Mouse (Mus musculus) CH12.LX (cell line): ENCODE data around the gene Gm10643. TPM values are rescaled to one million over a fixed set of nuclear protein-coding genes. Genes with fewer than 3 reads are reported as not detected.

Experiments used
- DNase-seq: peaks from one replicate; pipeline ENCODE4 v3.0.0-alpha.2; 2013; ENCODE audit errors: extremely low read depth
- H3K27ac ChIP-seq: 2 replicates; pipeline ENCODE4 v1.5.1; 2012; ENCODE audit warnings: low read depth, mild to moderate bottlenecking, control low read depth, moderate library complexity; ENCODE audit not compliant: insufficient read depth
- H3K27me3 ChIP-seq: replicated peaks from 2 replicates; pipeline ENCODE3; 2012; ENCODE audit warnings: inconsistent platforms
- H3K36me3 ChIP-seq, 2 experiments: replicated peaks in 1 of 2; 2 replicates each; pipeline versions ENCODE3 to v1.6.1; 2012; ENCODE audit warnings: inconsistent platforms in 1 of 2, low read length in 1 of 2, mild to moderate bottlenecking in 1 of 2, mixed read lengths in 1 of 2, moderate library complexity in 1 of 2; ENCODE audit not compliant: control insufficient read depth in 1 of 2, insufficient read depth in 1 of 2
- H3K4me1 ChIP-seq, 2 experiments: 2 replicates each; pipeline ENCODE4 v1.6.1; 2012; ENCODE audit warnings: inconsistent platforms in 1 of 2, moderate library complexity in 1 of 2; ENCODE audit not compliant: insufficient read depth in 2 of 2, control insufficient read depth in 1 of 2
- H3K4me2 ChIP-seq: 2 replicates; pipeline ENCODE4 v1.6.1; 2012; ENCODE audit warnings: low read depth, mild to moderate bottlenecking, control low read depth; ENCODE audit not compliant: poor library complexity, insufficient read depth, severe bottlenecking
- H3K4me3 ChIP-seq, 3 experiments: fragments of 150-350 bp in 1 of 3; sonication (generic) in 1 of 3; replicated peaks in 1 of 3; 2 replicates each; pipeline versions ENCODE3 to v1.5.1; 2011 to 2012; ENCODE audit warnings: low read depth in 2 of 3, low read length in 2 of 3, mild to moderate bottlenecking in 2 of 3, moderate library complexity in 2 of 3, control low read depth in 1 of 3, improper control_type of control experiment in 1 of 3, inconsistent platforms in 1 of 3, mixed read lengths in 1 of 3; ENCODE audit not compliant: poor library complexity in 1 of 3
- H3K79me2 ChIP-seq: replicated peaks from 2 replicates; pipeline ENCODE4 v1.6.1; 2012; ENCODE audit warnings: mild to moderate bottlenecking, moderate library complexity; ENCODE audit not compliant: control insufficient read depth, poor library complexity, insufficient read depth, severe bottlenecking; ENCODE audit errors: extremely low read depth
- H3K9ac ChIP-seq: 2 replicates; pipeline ENCODE4 v1.6.1; 2012; ENCODE audit warnings: low read depth, mild to moderate bottlenecking, control low read depth, moderate library complexity; ENCODE audit not compliant: insufficient read depth
- H3K9me3 ChIP-seq: replicated peaks from 2 replicates; pipeline ENCODE3; 2012; ENCODE audit warnings: low read length, inconsistent platforms, mixed read lengths
- BHLHE40 ChIP-seq: IDR thresholded peaks from 2 replicates; pipeline ENCODE4 v1.6.1; 2011; ENCODE audit warnings: mild to moderate bottlenecking, low read depth, low read length, improper control_type of control experiment
- CHD1 ChIP-seq: IDR thresholded peaks from 2 replicates; pipeline ENCODE4 v1.6.1; 2012; ENCODE audit warnings: low read depth, low read length, improper control_type of control experiment, inconsistent platforms
- CHD2 ChIP-seq: IDR thresholded peaks from 2 replicates; pipeline ENCODE4 v1.6.1; 2011; ENCODE audit warnings: low read length, improper control_type of control experiment
- CTCF ChIP-seq, 2 experiments: IDR thresholded peaks in 1 of 2; conservative IDR thresholded peaks in 1 of 2; 2 replicates each; pipeline ENCODE4 v1.5.1; 2011 to 2012; ENCODE audit warnings: low read depth in 2 of 2, low read length in 2 of 2, improper control_type of control experiment in 1 of 2, inconsistent platforms in 1 of 2, mild to moderate bottlenecking in 1 of 2, moderate library complexity in 1 of 2
- ELF1 ChIP-seq: IDR thresholded peaks from 2 replicates; pipeline ENCODE4 v1.6.1; 2014; ENCODE audit warnings: low read depth, mild to moderate bottlenecking, inconsistent platforms, low read length, improper control_type of control experiment
- ETS1 ChIP-seq: conservative IDR thresholded peaks from 2 replicates; pipeline ENCODE4 v1.6.1; 2012; ENCODE audit warnings: low read depth, mild to moderate bottlenecking, inconsistent platforms, low read length, improper control_type of control experiment, moderate library complexity
- GABPA ChIP-seq: IDR thresholded peaks from 2 replicates; pipeline ENCODE4 v1.6.1; 2012; ENCODE audit warnings: low read depth, low read length, improper control_type of control experiment, inconsistent platforms; ENCODE audit not compliant: insufficient replicate concordance
- HCFC1 ChIP-seq: IDR thresholded peaks from 2 replicates; pipeline ENCODE4 v1.6.1; 2012; ENCODE audit warnings: low read depth, mild to moderate bottlenecking, inconsistent platforms, low read length, improper control_type of control experiment
- IRF4 ChIP-seq: IDR thresholded peaks from 2 replicates; pipeline ENCODE4 v1.6.1; 2014; ENCODE audit warnings: low read depth, mild to moderate bottlenecking, inconsistent platforms, low read length, improper control_type of control experiment
- JUN ChIP-seq: IDR thresholded peaks from 2 replicates; pipeline ENCODE4 v1.6.1; 2011; ENCODE audit warnings: low read depth, mild to moderate bottlenecking, low read length, improper control_type of control experiment, moderate library complexity; ENCODE audit not compliant: insufficient read depth
- JUND ChIP-seq: conservative IDR thresholded peaks from 2 replicates; pipeline ENCODE4 v1.6.1; 2011; ENCODE audit warnings: low read depth, low read length, improper control_type of control experiment
- KAT2A ChIP-seq: IDR thresholded peaks from 2 replicates; pipeline ENCODE4 v1.6.1; 2012; ENCODE audit warnings: low read length, improper control_type of control experiment, inconsistent platforms; ENCODE audit not compliant: insufficient replicate concordance
- MAZ ChIP-seq: IDR thresholded peaks from 2 replicates; pipeline ENCODE4 v1.6.1; 2012; ENCODE audit warnings: low read depth, mild to moderate bottlenecking, inconsistent platforms, low read length, improper control_type of control experiment, moderate library complexity
- MEF2A ChIP-seq: IDR thresholded peaks from 2 replicates; pipeline ENCODE4 v1.6.1; 2014; ENCODE audit warnings: low read depth, mild to moderate bottlenecking, inconsistent platforms, low read length, improper control_type of control experiment, borderline replicate concordance
- MXI1 ChIP-seq: IDR thresholded peaks from 2 replicates; pipeline ENCODE4 v1.6.1; 2011; ENCODE audit warnings: mild to moderate bottlenecking, low read depth, low read length, improper control_type of control experiment
- MYC ChIP-seq: IDR thresholded peaks from 2 replicates; pipeline ENCODE4 v1.6.1; 2011; ENCODE audit warnings: low read depth, mild to moderate bottlenecking, improper control_type of control experiment, low read length
- NELFE ChIP-seq: IDR thresholded peaks from 2 replicates; pipeline ENCODE4 v1.6.1; 2011; ENCODE audit warnings: low read depth, low read length, improper control_type of control experiment
- NRF1 ChIP-seq: IDR thresholded peaks from 2 replicates; pipeline ENCODE4 v1.6.1; 2014; ENCODE audit warnings: low read depth, mild to moderate bottlenecking, inconsistent platforms, low read length, improper control_type of control experiment, moderate library complexity
- PAX5 ChIP-seq: IDR thresholded peaks from 2 replicates; pipeline ENCODE4 v1.6.1; 2012; ENCODE audit warnings: low read length, inconsistent platforms, mixed read lengths
- POLR2A ChIP-seq: IDR thresholded peaks from 2 replicates; pipeline ENCODE4 v1.6.1; 2011; ENCODE audit warnings: low read depth, mild to moderate bottlenecking, improper control_type of control experiment, low read length
- POLR2AphosphoS2 ChIP-seq: IDR thresholded peaks from 2 replicates; pipeline ENCODE4 v1.6.1; 2011; ENCODE audit warnings: low read depth, low read length, improper control_type of control experiment
- RAD21 ChIP-seq: IDR thresholded peaks from 2 replicates; pipeline ENCODE4 v1.6.1; 2011; ENCODE audit warnings: low read depth, mild to moderate bottlenecking, low read length, improper control_type of control experiment, moderate library complexity
- RCOR1 ChIP-seq: conservative IDR thresholded peaks from 2 replicates; pipeline ENCODE4 v1.6.1; 2012; ENCODE audit warnings: low read depth, mild to moderate bottlenecking, inconsistent platforms, low read length, improper control_type of control experiment
- SMC3 ChIP-seq: IDR thresholded peaks from 2 replicates; pipeline ENCODE4 v1.6.1; 2011; ENCODE audit warnings: low read depth, low read length, improper control_type of control experiment
- TBP ChIP-seq: conservative IDR thresholded peaks from 2 replicates; pipeline ENCODE4 v1.6.1; 2011; ENCODE audit warnings: low read depth, low read length, improper control_type of control experiment
- TCF12 ChIP-seq: IDR thresholded peaks from 2 replicates; pipeline ENCODE4 v1.6.1; 2014; ENCODE audit warnings: low read depth, mild to moderate bottlenecking, inconsistent platforms, low read length, improper control_type of control experiment
- UBTF ChIP-seq: IDR thresholded peaks from 2 replicates; pipeline ENCODE4 v1.6.1; 2012; ENCODE audit warnings: low read depth, mild to moderate bottlenecking, inconsistent platforms, low read length, improper control_type of control experiment, moderate library complexity
- USF1 ChIP-seq: IDR thresholded peaks from 2 replicates; pipeline ENCODE4 v1.6.1; 2014; ENCODE audit warnings: low read depth, mild to moderate bottlenecking, inconsistent platforms, low read length, improper control_type of control experiment
- USF2 ChIP-seq: conservative IDR thresholded peaks from 2 replicates; pipeline ENCODE4 v1.6.1; 2011; ENCODE audit warnings: low read depth, low read length, improper control_type of control experiment
- ZC3H11A ChIP-seq: IDR thresholded peaks from 2 replicates; pipeline ENCODE4 v1.6.1; 2012; ENCODE audit warnings: low read depth, mild to moderate bottlenecking, inconsistent platforms, low read length, improper control_type of control experiment
- ZNF384 ChIP-seq: IDR thresholded peaks from 2 replicates; pipeline ENCODE4 v1.6.1; 2012; ENCODE audit warnings: low read depth, low read length, improper control_type of control experiment, inconsistent platforms
- dilution Hi-C: fragments of 300-500 bp; cut with MboI; formaldehyde crosslinking; loops from 2 replicates; pipeline ENCODE4 v1.14.3; 2020; ENCODE audit warnings: low sequenced_read_pairs; ENCODE audit not compliant: extremely low pct_unique_long_range_greater_than_20kb, extremely low pct_ligation_motif_present
- in situ Hi-C: fragments of 300-500 bp; cut with MboI; formaldehyde crosslinking; loops from 3 replicates; pipeline ENCODE4 v1.14.3; 2019; ENCODE audit warnings: low sequenced_read_pairs, low pct_ligation_motif_present, low pct_unique_long_range_greater_than_20kb, mixed read lengths
- polyA plus RNA-seq: library from polyadenylated mRNA; unstranded; fragments of >175 nt; gene quantifications from 2 replicates; pipeline ENCODE4 v1.2.1, GENCODE M21; 2012; ENCODE audit warnings: low read depth; ENCODE audit not compliant: insufficient read length
- total RNA-seq, 2 experiments: library from RNA; depleted of rRNA; stranded (reverse); fragments of 300-350 nt in 1 of 2; fragments of >200 nt in 1 of 2; gene quantifications; 2 replicates each; pipeline ENCODE4 v1.2.3; 2012 to 2014

Gene Gm10643
- total and polyA plus RNA-seq, 3 experiments = 0.14 to 0.76 (median 0.42) TPM

DNA sequence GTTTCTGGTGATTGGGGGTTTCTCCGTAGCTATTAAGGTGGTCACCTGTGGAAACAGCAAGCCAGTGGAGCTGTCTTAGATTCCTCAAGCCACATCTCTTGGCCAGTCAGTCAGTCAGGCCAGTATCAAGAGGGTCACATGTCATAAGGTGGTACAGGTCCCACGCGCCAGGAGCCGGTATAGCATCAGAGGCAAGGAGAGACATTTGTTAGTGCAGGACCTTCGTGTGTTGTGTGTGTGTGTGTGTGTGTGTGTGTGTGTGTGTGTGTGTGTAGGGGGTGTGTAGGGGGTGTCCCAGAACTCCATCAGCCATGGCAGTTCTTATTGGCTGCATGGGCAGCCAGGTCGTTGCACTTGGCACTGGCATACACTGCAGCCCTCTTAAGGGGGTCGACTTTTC lies 3.0 kb upstream of the Gm10643 start:
- no peak for DNase-seq
- H3K4me3 ChIP-seq = peak overlapping the region in 2 of 3 experiments; percentile 61 to 70
- H3K36me3 ChIP-seq = peaks cover 0 to 22% of the 10 kb centered on the region in 2 experiments
- H3K4me2 ChIP-seq = peak overlapping the region; percentile 81
- peaks cover 25 to 66% of the 10 kb centered on the region in 2 experiments for H3K4me1 ChIP-seq
- peak overlapping the region; percentile 43; the same call in 1 of the 2 replicates for H3K9ac ChIP-seq
- no peak for TF ChIP-seq MXI1
- TF ChIP-seq ETS1 = no peak
- TF ChIP-seq ZC3H11A = no peak
- TF ChIP-seq GABPA = no peak
- TF ChIP-seq KAT2A = no peak
- no peak for TF ChIP-seq JUND
- no peak for TF ChIP-seq CHD1
- no peak for TF ChIP-seq USF2
- TF ChIP-seq TBP = no peak
- no peak for TF ChIP-seq ZNF384
- TF ChIP-seq POLR2AphosphoS2 = no peak
- no peak for TF ChIP-seq USF1
- no peak for TF ChIP-seq UBTF
- no peak for TF ChIP-seq MEF2A
- no peak for TF ChIP-seq SMC3
- TF ChIP-seq JUN = no peak
- TF ChIP-seq, all 38 proteins: peak for 0
- Histone ChIP-seq H3K27ac (no peak overlapping the region), H3K27me3 (no peaks in the 10 kb centered on the region), H3K79me2 (peaks cover 14% of the 10 kb centered on the region; the same call in 1 of the 2 replicates), H3K9me3 (no peaks in the 10 kb centered on the region)
- in situ Hi-C loops (no loop called here), dilution Hi-C loops (no loop called here)

DNA sequence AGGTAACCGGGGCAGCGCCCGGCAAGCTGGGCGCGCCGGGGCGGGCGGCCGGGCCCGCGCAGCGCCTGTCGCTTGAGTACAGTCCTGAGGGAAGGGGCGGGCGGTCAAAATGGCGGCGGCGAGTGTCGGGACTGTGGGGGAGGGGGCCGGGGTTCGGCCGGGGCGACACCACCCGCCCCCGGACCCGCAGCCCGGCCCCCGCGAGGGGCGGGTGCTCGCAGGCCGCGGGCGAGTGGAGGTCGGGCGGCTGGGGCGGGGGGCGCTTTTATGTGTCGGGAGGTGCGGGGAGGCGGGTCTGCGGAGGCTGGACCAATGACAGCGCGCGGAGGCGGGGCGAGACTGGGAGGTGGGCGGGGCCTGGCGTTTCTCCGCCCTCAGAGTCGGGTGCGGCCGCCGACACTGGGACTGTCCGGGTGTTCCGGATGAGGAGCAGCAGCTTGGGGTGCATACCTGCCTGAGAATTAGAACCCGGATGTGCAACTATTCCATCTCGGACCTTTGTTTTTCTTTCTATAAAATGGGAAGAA lies 2.2 kb upstream of the Gm10643 start:
- Histone ChIP-seq H3K4me3 (peak overlapping the region; percentile 61 to 81 (median 70)), H3K9me3 (no peaks in the 10 kb centered on the region), H3K79me2 (peaks cover 14% of the 10 kb centered on the region; the same call in 1 of the 2 replicates), H3K9ac (peak overlapping the region; percentile 92), H3K4me2 (peak overlapping the region; percentile 81), H3K36me3 (peaks cover 0 to 14% of the 10 kb centered on the region in 2 experiments), H3K27ac (peak overlapping the region; percentile 73), H3K27me3 (no peaks in the 10 kb centered on the region), H3K4me1 (peaks cover 25 to 66% of the 10 kb centered on the region in 2 experiments)
- peak; percentile 85 for DNase-seq
- dilution Hi-C loops (no loop called here), in situ Hi-C loops (no loop called here)
- TF ChIP-seq IRF4 (0 out of 2 replicates have a peak, but pooled peaks have one; percentile 32), PAX5 (no peak), USF1 (no peak), MXI1 (no peak; the same call in 1 of the 2 replicates), GABPA (no peak), MYC (no peak), RAD21 (no peak), UBTF (no peak), NELFE (peak; percentile 49), CHD1 (no peak), TBP (peak; percentile 43; the same call in 1 of the 2 replicates), USF2 (no peak), TCF12 (no peak), MAZ (peak; percentile 73; the same call in 1 of the 2 replicates), ELF1 (peak; percentile 78), RCOR1 (no peak), CTCF (conservative IDR thresholded peaks at IDR 0.05 in 1 of 2, IDR thresholded peaks at IDR 0.05 in 1 of 2; ENCODE audit: low read depth in 2 of 2, low read length in 2 of 2) (no peak), POLR2A (peak; percentile 56), ZNF384 (no peak), POLR2AphosphoS2 (no peak), HCFC1 (no peak), KAT2A (no peak), CHD2 (no peak), NRF1 (peak; percentile 36), BHLHE40 (no peak)
